Mouse (Mus musculus) erythroblast, embryonic 14.5 days (primary cell): ENCODE measurements around the gene Pom121l12.

ENCODE experiments used
- GATA1 ChIP-seq: IDR thresholded peaks from 2 replicates; pipeline ENCODE4 v1.6.1; 2012; ENCODE audit warnings: low read length, inconsistent platforms, mixed read lengths
- TAL1 ChIP-seq: IDR thresholded peaks from 3 replicates; pipeline ENCODE4 v1.6.1; 2012; ENCODE audit warnings: low read length, inconsistent platforms, mixed read lengths

DNA sequence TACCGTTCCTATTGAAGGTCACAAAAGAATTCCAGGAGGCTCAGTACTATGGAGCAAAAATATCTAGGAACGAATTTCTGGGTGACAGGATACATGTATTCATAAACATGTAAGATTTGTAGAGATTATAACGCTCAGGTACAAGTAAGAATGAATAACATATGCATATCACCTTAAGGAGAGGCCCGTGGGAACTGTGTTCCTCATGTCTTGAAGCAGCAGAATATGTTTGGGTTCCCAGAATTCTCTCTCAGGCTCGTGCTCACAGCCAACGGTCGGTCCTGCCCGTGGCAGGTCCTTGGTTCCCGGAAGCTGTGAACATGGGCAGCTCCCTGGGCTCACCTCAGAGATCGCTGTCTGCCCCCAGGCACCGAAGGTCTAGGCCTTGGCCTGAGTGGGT, at the start of gene Pom121l12:
- TF ChIP-seq TAL1 (no peak), GATA1 (no peak)
